Mouse (Mus musculus) liver, embryonic 11.5 days (tissue): Measurements from ENCODE around the gene Sdccag8. TPM values are rescaled to one million over a fixed set of nuclear protein-coding genes. Genes with fewer than 3 reads are reported as not detected.
A peak's percentile ranks its signal among the peaks of the same experiment; 100 is the strongest.

Experiments used
- ATAC-seq: fragments of 200-750 bp; cut with Nextera tagmentation; replicated peaks from 2 replicates; pipeline ENCODE4 v1.8.0; 2017; ENCODE audit warnings: moderate number of reproducible peaks, mild to moderate bottlenecking, moderate TSS enrichment, moderate library complexity; ENCODE audit not compliant: low FRiP score
- DNase-seq: peaks from one replicate; pipeline ENCODE4 v3.0.0-alpha.2; 2017; ENCODE audit warnings: low spot score
- H3K27ac ChIP-seq: fragments of 300-500 bp; sonication (generic); 2 replicates; pipeline ENCODE4 v1.5.1; 2014; ENCODE audit warnings: mild to moderate bottlenecking, low read depth, low read length, control low read depth
- H3K27me3 ChIP-seq: fragments of 300-500 bp; sonication (generic); replicated peaks from 2 replicates; pipeline ENCODE4 v1.6.1; 2014; ENCODE audit warnings: low read length, mixed read lengths; ENCODE audit not compliant: control insufficient read depth, insufficient read depth
- H3K36me3 ChIP-seq: fragments of 300-500 bp; sonication (generic); 2 replicates; pipeline ENCODE4 v1.6.1; 2014; ENCODE audit warnings: mild to moderate bottlenecking, low read length, moderate library complexity, mixed read lengths; ENCODE audit not compliant: control insufficient read depth, insufficient read depth
- H3K4me1 ChIP-seq: fragments of 300-500 bp; sonication (generic); replicated peaks from 2 replicates; pipeline ENCODE4 v1.6.1; 2014; ENCODE audit warnings: low read length, mixed read lengths; ENCODE audit not compliant: control insufficient read depth, insufficient read depth
- H3K4me2 ChIP-seq: fragments of 300-500 bp; sonication (generic); 2 replicates; pipeline ENCODE4 v1.6.1; 2014; ENCODE audit warnings: mild to moderate bottlenecking, control low read depth, moderate library complexity
- H3K4me3 ChIP-seq: fragments of 300-500 bp; sonication (generic); 2 replicates; pipeline ENCODE4 v1.5.1; 2014; ENCODE audit warnings: low read depth, low read length, control low read depth
- H3K9ac ChIP-seq: fragments of 300-500 bp; sonication (generic); 2 replicates; pipeline ENCODE4 v1.6.1; 2014; ENCODE audit warnings: low read depth, low read length, control low read depth
- H3K9me3 ChIP-seq: fragments of 300-500 bp; sonication (generic); 2 replicates; pipeline ENCODE4 v1.6.1; 2016; ENCODE audit warnings: low read length, inconsistent platforms, mixed read lengths; ENCODE audit not compliant: control insufficient read depth
- WGBS: fragments of 180-500 bp; shearing (Covaris S2); extraction: QIAGEN DNeasy Blood & Tissue Kit; methylation state at CpG from one replicate; pipeline ENCODE4 v1.1.7; 2014; 5-methylcytosine and 5-hydroxymethylcytosine counted together
- polyA plus RNA-seq: library from polyadenylated mRNA; unstranded; fragments of >200 nt; fragmentation: Nextera tagmentation; extraction: Ambion mirVana; gene quantifications from 2 replicates; pipeline ENCODE4 v1.2.1, GENCODE M21; 2014

Sdccag8 gene
- polyA plus RNA-seq, 1 experiment from 2014 or later = 11.7 TPM

GRCm38 (mm10) chr1:176812491-176813291 is 1.8 kb upstream of the Sdccag8 start:
- peak overlapping the region; percentile 91 for H3K27ac ChIP-seq
- DNase-seq (no peak), ATAC-seq (no peak)
- H3K9me3 ChIP-seq = no peaks in the 10 kb centered on the region
- H3K4me1 ChIP-seq = peaks cover 9% of the 10 kb centered on the region
- H3K4me2 ChIP-seq = peak overlapping the region; percentile 88
- no peaks in the 10 kb centered on the region for H3K36me3 ChIP-seq
- H3K9ac ChIP-seq = peak overlapping the region; percentile 81
- WGBS = 16% methylated on average over 11 of the region's 11 CpGs
- H3K27me3 ChIP-seq = no peaks in the 10 kb centered on the region
- H3K4me3 ChIP-seq = peak overlapping the region; percentile 91

- Histone ChIP-seq H3K4me1 (peaks cover 15% of the 10 kb centered on the region), H3K4me3 (peak overlapping the region; percentile 91), H3K9me3 (no peaks in the 10 kb centered on the region), H3K36me3 (no peaks in the 10 kb centered on the region), H3K27ac (peak overlapping the region; percentile 91), H3K9ac (peak overlapping the region; percentile 81), H3K27me3 (no peaks in the 10 kb centered on the region), H3K4me2 (peak overlapping the region; percentile 88)
- ATAC-seq = peak; percentile 60
- 0% methylated on average over 59 of the region's 75 CpGs for WGBS
- DNase-seq = peak; percentile 77
Measured at GRCm38 (mm10) chr1:176813292-176814035, 996 bp upstream of the Sdccag8 start.

- peaks cover 19% of the 10 kb centered on the region for H3K4me1 ChIP-seq
- H3K9ac ChIP-seq = peak within 1 kb of the TSS; percentile 81
- H3K27me3 ChIP-seq = no peaks in the 10 kb centered on the region
- DNase-seq = peak; percentile 94
- H3K27ac ChIP-seq = peak within 1 kb of the TSS; percentile 91
- no peaks in the 10 kb centered on the region for H3K36me3 ChIP-seq
- ATAC-seq = peak; percentile 88
- H3K4me2 ChIP-seq = peak within 1 kb of the TSS; percentile 88
- peak within 1 kb of the TSS; percentile 91 for H3K4me3 ChIP-seq
- no peaks in the 10 kb centered on the region for H3K9me3 ChIP-seq
- under 1% methylated on average over 28 of the region's 28 CpGs for WGBS
Measured at GRCm38 (mm10) chr1:176814036-176814420, 432 bp upstream of the Sdccag8 start, which contains the start of gene Cep170. TSS of gene Cep170 (minus strand) at chr1:176814067.

GRCm38 (mm10) chr1:176816728-176817127 is 2.3 kb downstream of the Sdccag8 start:
- H3K27ac ChIP-seq = no peak overlapping the region
- no peak for ATAC-seq
- no peaks in the 10 kb centered on the region for H3K36me3 ChIP-seq
- peaks cover 27% of the 10 kb centered on the region for H3K4me1 ChIP-seq
- no peaks in the 10 kb centered on the region for H3K9me3 ChIP-seq
- no peak overlapping the region for H3K9ac ChIP-seq
- 68% methylated on average over 4 of the region's 4 CpGs for WGBS
- no peak for DNase-seq
- H3K27me3 ChIP-seq = no peaks in the 10 kb centered on the region
- H3K4me3 ChIP-seq = no peak overlapping the region
- H3K4me2 ChIP-seq = no peak overlapping the region

GRCm38 (mm10) chr1:176818147-176818546 is 3.7 kb downstream of the Sdccag8 start:
- H3K4me1 ChIP-seq = peaks cover 33% of the 10 kb centered on the region
- H3K9me3 ChIP-seq = no peaks in the 10 kb centered on the region
- H3K27ac ChIP-seq = no peak overlapping the region
- WGBS = 45% methylated on average over 2 of the region's 2 CpGs
- no peak overlapping the region for H3K9ac ChIP-seq
- H3K27me3 ChIP-seq = no peaks in the 10 kb centered on the region
- no peak for ATAC-seq
- DNase-seq = no peak
- H3K4me3 ChIP-seq = no peak overlapping the region
- no peak overlapping the region for H3K4me2 ChIP-seq
- no peaks in the 10 kb centered on the region for H3K36me3 ChIP-seq

GRCm38 (mm10) chr1:176818763-176819162 is 4.3 kb downstream of the Sdccag8 start:
- WGBS = 52% methylated on average over 6 of the region's 6 CpGs
- H3K4me1 ChIP-seq = peaks cover 37% of the 10 kb centered on the region
- no peak overlapping the region for H3K4me2 ChIP-seq
- H3K4me3 ChIP-seq = no peak overlapping the region
- no peak for DNase-seq
- H3K27me3 ChIP-seq = no peaks in the 10 kb centered on the region
- H3K27ac ChIP-seq = no peak overlapping the region
- no peak for ATAC-seq
- H3K9ac ChIP-seq = no peak overlapping the region
- no peaks in the 10 kb centered on the region for H3K9me3 ChIP-seq
- H3K36me3 ChIP-seq = no peaks in the 10 kb centered on the region

- peaks cover 49% of the 10 kb centered on the region for H3K4me1 ChIP-seq
- no peaks in the 10 kb centered on the region for H3K9me3 ChIP-seq
- 0% methylated on average over 1 of the region's 1 CpGs for WGBS
- ATAC-seq (peak; percentile 87), DNase-seq (no peak)
- H3K9ac ChIP-seq = no peak overlapping the region
- H3K27ac ChIP-seq = no peak overlapping the region
- no peak overlapping the region for H3K4me3 ChIP-seq
- peak overlapping the region; percentile 30 for H3K4me2 ChIP-seq
- no peaks in the 10 kb centered on the region for H3K27me3 ChIP-seq
- no peaks in the 10 kb centered on the region; the same call in 1 of the 2 replicates for H3K36me3 ChIP-seq
Measured at GRCm38 (mm10) chr1:176821929-176822328, 7.5 kb downstream of the Sdccag8 start.

- Histone ChIP-seq H3K4me1 (peaks cover 57% of the 10 kb centered on the region), H3K27me3 (no peaks in the 10 kb centered on the region), H3K4me3 (no peak overlapping the region), H3K9me3 (no peaks in the 10 kb centered on the region), H3K4me2 (no peak overlapping the region), H3K27ac (no peak overlapping the region), H3K9ac (no peak overlapping the region), H3K36me3 (no peaks in the 10 kb centered on the region; the same call in 1 of the 2 replicates)
- 40% methylated on average over 4 of the region's 4 CpGs for WGBS
- DNase-seq (no peak), ATAC-seq (peak; percentile 72)
Measured at GRCm38 (mm10) chr1:176822949-176823348, 8.5 kb downstream of the Sdccag8 start.
